Mouse (Mus musculus): ENCODE results near the gene Klk13.

The Klk13 gene

GRCm38 (mm10) chr7:43772901-43773300 is 60.5 kb downstream of the Klk13 start:
- DNase-seq = no peak

DNA sequence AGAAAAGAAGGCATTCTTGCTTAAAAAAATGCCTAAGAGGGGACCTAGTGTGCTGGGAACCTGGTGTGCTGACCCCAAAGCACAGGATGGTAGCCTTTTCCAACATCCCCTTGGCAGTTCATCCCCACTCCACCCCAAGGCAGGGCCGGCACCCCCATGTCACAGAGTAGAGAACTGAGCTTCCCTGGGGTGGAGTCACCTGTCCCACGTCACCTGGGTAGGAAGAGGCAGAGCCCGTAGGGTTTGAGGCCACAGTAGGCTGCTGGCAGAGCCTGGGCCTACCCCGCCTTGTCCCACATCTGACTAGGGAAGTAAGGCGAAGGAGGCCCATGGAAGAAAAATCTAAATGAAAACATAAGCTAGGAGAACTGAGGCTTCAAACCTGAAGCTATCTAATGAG is 62.0 kb downstream of the Klk13 start, which contains the start of gene Klk11:
Gene Klk11 (plus strand): TSS at position 241 of the 400 bp plus-strand sequence.
- DNase-seq = no peak

DNA sequence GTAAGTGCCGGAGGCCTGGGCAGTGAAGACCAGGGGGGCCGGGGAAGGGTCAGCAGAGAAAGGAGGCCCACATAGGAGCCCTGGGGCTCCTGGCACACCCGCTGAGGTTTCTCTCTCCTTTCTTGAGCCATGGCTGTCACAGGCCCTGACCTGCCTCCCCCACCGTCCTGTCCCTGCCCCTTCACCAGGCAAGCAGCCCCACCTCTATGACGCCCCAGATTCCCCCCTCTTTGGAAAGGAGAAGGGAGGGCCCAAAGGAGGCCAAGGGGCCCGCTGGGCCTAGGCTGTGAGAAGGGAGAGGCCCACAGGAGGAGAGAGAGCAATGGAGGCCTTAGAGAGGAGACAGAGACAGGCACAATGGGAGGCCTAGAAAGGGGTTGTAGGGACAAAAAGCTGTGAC is 62.4 kb downstream of the Klk13 start:
- DNase-seq = no peak

GRCm38 (mm10) chr7:43775311-43776057 is 63.1 kb downstream of the Klk13 start:
- DNase-seq = no peak

DNA sequence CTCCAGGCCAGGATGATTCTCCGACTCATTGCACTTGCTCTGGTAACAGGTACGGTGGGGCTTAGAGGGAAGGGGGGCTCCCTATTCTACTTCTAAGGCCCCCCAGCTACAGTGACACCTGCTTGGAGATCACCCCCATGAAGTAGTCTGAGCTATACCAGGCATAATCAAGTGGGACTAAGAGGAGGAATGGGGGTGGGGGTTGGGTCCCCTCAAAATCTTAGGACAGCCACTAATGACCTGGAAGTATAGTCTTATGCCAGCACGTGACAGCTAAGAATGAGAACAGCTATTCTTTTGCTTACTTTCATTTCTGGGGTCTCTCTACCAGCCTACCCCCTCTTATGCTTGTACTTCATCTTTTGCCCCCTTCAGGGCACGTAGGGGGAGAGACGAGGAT is 64.1 kb downstream of the Klk13 start:
- DNase-seq = no peak
